Mouse (Mus musculus) thymus, postnatal 14 days (tissue): ENCODE measurements at regions not wholly inside any gene's neighbourhood (a gene's known extent, or its start where the extent isn't known, plus 50 kb on each side); places are given as distances from the start of the nearest gene placed in this dataset.

Experiments used
- DNase-seq: peaks from one replicate; pipeline ENCODE4 v3.0.0; 2021

GRCm38 (mm10) chr19:54248256-54248936 lies 204.4 kb downstream of the Adra2a start:
- no peak for DNase-seq

- DNase-seq, result no peak
Measured at GRCm38 (mm10) chr19:54252145-54252664, 208.3 kb downstream of the Adra2a start.

- no peak for DNase-seq
Measured at GRCm38 (mm10) chr19:54257889-54258288, 213.9 kb downstream of the Adra2a start.

- no peak for DNase-seq
Measured at GRCm38 (mm10) chr19:54259175-54259574, 215.2 kb downstream of the Adra2a start.

GRCm38 (mm10) chr19:54277368-54277767 lies 233.4 kb downstream of the Adra2a start:
- no peak for DNase-seq

- no peak for DNase-seq
Measured at GRCm38 (mm10) chr19:54285481-54285880, 241.5 kb downstream of the Adra2a start.

- DNase-seq, result no peak
Measured at GRCm38 (mm10) chr19:54297663-54298388, 253.9 kb downstream of the Adra2a start.

GRCm38 (mm10) chr19:54311289-54311688 lies 267.3 kb downstream of the Adra2a start:
- DNase-seq, result no peak

GRCm38 (mm10) chr19:54311723-54312122 lies 267.8 kb downstream of the Adra2a start:
- DNase-seq, result no peak

- no peak for DNase-seq
Measured at GRCm38 (mm10) chr19:54323276-54323675, 279.3 kb downstream of the Adra2a start.

- peak; percentile 5 for DNase-seq
Measured at GRCm38 (mm10) chr19:54324991-54325390, 281.0 kb downstream of the Adra2a start.

GRCm38 (mm10) chr19:54332140-54332539 lies 288.2 kb downstream of the Adra2a start:
- DNase-seq, result no peak

GRCm38 (mm10) chr19:54340778-54341291 lies 296.9 kb downstream of the Adra2a start:
- no peak for DNase-seq

GRCm38 (mm10) chr19:54359731-54360130 lies 315.8 kb downstream of the Adra2a start:
- no peak for DNase-seq

GRCm38 (mm10) chr19:54360660-54361059 lies 316.7 kb downstream of the Adra2a start:
- no peak for DNase-seq

GRCm38 (mm10) chr19:54385101-54385500 lies 341.1 kb downstream of the Adra2a start:
- no peak for DNase-seq

GRCm38 (mm10) chr19:54391406-54391805 lies 347.5 kb downstream of the Adra2a start:
- DNase-seq, result no peak

- no peak for DNase-seq
Measured at GRCm38 (mm10) chr19:54399651-54400050, 355.7 kb downstream of the Adra2a start.

- DNase-seq, result no peak
Measured at GRCm38 (mm10) chr19:54407904-54408303, 364.0 kb downstream of the Adra2a start.

GRCm38 (mm10) chr19:54429062-54429461 lies 385.1 kb downstream of the Adra2a start:
- DNase-seq, result no peak

- no peak for DNase-seq
Measured at GRCm38 (mm10) chr19:54440713-54441112, 396.8 kb downstream of the Adra2a start.

- no peak for DNase-seq
Measured at GRCm38 (mm10) chr19:54460426-54461170, 416.6 kb downstream of the Adra2a start.

- DNase-seq, result no peak
Measured at GRCm38 (mm10) chr19:54462480-54462879, 418.5 kb downstream of the Adra2a start.
